Mouse (Mus musculus) monocyte, adult 5-6 weeks (primary cell): ENCODE data around the gene Arhgap22. TPM values are rescaled to one million over a fixed set of nuclear protein-coding genes. Genes with fewer than 3 reads are reported as not detected.

Source experiments
- ATAC-seq: fragments of 153-309, 156-312 bp; replicated peaks from 2 replicates; pipeline ENCODE4 v1.8.0; 2017; ENCODE audit warnings: mild to moderate bottlenecking; ENCODE audit not compliant: low TSS enrichment, insufficient number of reproducible peaks, severe bottlenecking, poor library complexity, low FRiP score
- total RNA-seq: library from RNA; stranded (forward); fragments of 200-1000, 200-491, 200-594 nt; gene quantifications from 3 replicates; pipeline ENCODE4 v1.2.3, GENCODE M21; 2017

The Arhgap22 gene
- total RNA-seq, 1 experiment from 2014 or later: 1.6 TPM

DNA sequence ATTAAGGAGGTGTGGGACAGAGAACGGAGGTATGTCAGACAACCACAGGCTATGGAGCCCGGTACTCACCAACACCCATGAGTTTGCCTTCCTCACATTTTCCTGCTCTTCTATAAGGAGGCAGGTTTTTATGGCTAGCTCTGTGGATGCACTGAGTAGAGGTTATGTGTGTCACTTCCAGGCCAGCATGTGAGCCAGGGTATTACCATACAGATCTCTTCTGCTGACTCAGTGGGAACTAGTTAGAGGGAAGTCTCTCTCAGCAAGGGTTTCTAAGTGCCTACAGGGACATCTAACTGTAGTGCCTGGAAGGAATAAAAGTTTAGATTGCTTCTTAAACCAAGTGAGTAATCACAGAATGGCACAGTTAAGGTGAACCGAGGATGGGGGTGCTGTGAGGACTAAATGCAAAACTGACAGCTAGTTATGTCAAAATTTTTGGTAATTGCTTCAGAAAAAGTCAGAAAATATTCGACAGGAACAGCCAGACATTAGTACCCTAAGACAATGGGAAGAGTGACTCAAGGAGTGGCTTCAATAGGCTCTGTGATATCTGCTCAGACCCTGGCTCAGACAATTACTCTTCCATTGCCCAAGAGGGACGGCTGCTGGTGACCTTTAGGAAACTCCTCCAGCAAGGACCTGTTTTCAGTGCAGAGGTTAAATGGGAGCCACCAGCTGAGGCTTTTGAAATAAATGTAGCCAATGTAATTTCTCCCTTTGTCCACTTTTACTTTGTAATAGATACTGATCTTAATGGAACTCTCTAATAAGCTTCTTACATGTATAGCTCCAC lies 184.4 kb downstream of the Arhgap22 start:
- 0 out of 2 replicates have a peak, but pooled peaks have one; percentile 53 for ATAC-seq

DNA sequence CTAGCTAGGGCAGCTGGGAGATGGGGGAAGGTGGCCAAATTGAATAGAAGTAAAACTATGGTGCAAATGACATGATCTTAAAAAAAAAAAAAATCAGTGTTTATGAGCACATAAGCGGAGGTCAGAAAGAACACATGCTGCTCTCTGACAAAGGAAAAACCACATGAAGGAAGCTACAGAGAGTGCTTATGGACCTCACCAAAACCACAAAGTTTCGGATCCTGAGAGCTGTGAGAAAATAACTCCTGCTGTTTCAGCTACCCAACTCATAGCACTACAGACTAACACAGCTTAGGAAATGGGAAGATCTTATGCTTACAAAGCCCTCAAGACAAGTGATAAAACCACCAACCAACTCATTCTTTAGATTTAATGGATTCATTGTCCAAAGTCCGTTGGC lies 186.2 kb downstream of the Arhgap22 start:
- peak; percentile 76 for ATAC-seq

DNA sequence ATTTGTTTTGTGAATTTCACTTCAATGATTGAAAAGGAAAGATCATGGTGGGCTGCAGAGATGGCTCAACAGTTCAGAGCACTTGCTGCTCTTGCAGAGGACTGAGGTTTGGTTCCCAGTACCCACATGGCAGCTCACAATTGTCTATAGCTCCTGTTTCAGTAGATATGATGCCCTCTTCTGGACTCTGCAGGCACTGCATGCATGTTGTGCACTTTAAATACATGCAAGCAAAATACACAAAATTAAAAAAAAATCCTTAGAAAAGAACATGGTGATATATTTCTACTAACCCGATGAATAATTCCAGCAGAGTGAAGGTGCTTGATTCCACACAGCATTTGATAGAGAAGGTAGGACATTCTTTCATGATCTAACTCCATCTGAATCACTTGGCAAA lies 188.5 kb downstream of the Arhgap22 start:
- no peak for ATAC-seq

DNA sequence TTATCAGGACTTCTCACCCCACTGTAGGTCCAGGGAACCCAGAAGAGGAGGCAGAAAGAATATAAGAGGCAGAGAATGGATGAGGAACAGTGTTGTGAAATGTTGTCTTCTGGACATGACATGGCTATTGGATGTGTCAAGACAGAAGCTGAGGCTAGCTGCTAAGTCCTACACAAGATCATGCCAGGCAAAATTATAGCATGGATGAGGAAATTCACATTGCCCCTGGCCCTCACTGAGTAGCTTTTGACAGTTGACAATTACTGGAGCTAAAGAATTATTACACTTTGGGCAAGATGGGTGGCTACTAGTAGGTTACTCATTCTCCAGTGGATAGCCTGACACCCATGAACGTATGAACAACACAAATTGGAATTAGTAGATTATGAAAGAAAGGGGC lies 201.9 kb downstream of the Arhgap22 start:
- ATAC-seq: no peak

DNA sequence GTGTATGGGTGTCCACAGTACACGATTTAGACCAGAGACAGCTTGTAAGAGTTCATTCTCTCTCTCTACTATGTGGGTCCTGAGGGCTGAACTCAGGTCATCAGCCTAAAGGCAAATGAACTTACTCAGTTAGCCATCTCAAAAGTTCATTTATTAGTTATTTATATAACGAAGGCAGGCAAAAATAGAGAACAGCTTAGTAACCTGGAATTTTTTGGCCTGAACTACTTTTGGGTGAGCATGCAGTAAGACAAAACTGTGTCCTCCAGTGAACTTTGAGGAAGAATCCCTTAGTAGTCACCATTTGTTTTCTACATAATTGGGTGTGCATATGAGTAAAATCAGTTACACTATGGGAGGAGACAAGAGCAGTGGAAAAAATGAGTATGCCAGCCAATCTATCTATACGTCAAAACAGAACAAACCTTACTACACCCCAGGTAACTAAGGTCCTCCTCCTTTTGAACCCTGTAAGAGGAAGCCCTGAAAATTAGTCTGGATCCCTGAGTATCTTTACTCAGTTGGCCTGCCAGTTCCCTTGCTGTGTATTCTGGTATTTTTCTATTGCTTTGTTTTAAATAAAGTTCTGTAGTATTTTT lies 204.6 kb downstream of the Arhgap22 start:
- no peak for ATAC-seq

Other genes starting within 250 kb of the Arhgap22 start
- 0.58 to 1.6 TPM (median 0.75 TPM) in 3 replicates for gene Lrrc18, start 222.6 kb upstream of the Arhgap22 start, total RNA-seq
- gene Wdfy4, start 28.5 kb upstream of the Arhgap22 start, total RNA-seq: 61.0 to 91.5 TPM (median 84.2 TPM) in 3 replicates
- gene Mapk8, start 233.1 kb downstream of the Arhgap22 start, total RNA-seq: 45.5 to 65.9 TPM (median 59.4 TPM) in 3 replicates